Mouse (Mus musculus): Measurements from ENCODE around the gene Synj2.

The Synj2 gene

GRCm38 (mm10) chr17:5975099-5975977 lies 34.3 kb downstream of the Synj2 start:
- no peak for DNase-seq (ENCODE audit: extremely low spot score, low spot score)

- no peak for DNase-seq (ENCODE audit: extremely low spot score, low spot score)
Observed at GRCm38 (mm10) chr17:5976221-5977055, 35.4 kb downstream of the Synj2 start.

- DNase-seq (ENCODE audit: extremely low spot score, low spot score) = no peak
Observed at GRCm38 (mm10) chr17:5977056-5977920, 36.2 kb downstream of the Synj2 start.

- no peak for DNase-seq (ENCODE audit: extremely low spot score, low spot score)
Observed at GRCm38 (mm10) chr17:5977921-5978504, 36.9 kb downstream of the Synj2 start.

- no peak for DNase-seq (ENCODE audit: extremely low spot score, low spot score)
Observed at GRCm38 (mm10) chr17:5978505-5979077, 37.5 kb downstream of the Synj2 start.

GRCm38 (mm10) chr17:5980860-5981259 lies 39.8 kb downstream of the Synj2 start:
- DNase-seq (ENCODE audit: extremely low spot score, low spot score) = no peak

- DNase-seq (ENCODE audit: extremely low spot score, low spot score) = no peak
Observed at GRCm38 (mm10) chr17:5983150-5983549, 42.1 kb downstream of the Synj2 start.

- no peak for DNase-seq (ENCODE audit: extremely low spot score, low spot score)
Observed at GRCm38 (mm10) chr17:5983901-5984300, 42.8 kb downstream of the Synj2 start.

GRCm38 (mm10) chr17:5984700-5985231 lies 43.7 kb downstream of the Synj2 start:
- no peak for DNase-seq (ENCODE audit: extremely low spot score, low spot score)

- DNase-seq (ENCODE audit: extremely low spot score, low spot score) = no peak
Observed at GRCm38 (mm10) chr17:5985271-5985670, 44.2 kb downstream of the Synj2 start.

- DNase-seq (ENCODE audit: extremely low spot score, low spot score) = no peak
Observed at GRCm38 (mm10) chr17:5987271-5988056, 46.4 kb downstream of the Synj2 start.

GRCm38 (mm10) chr17:5988102-5988501 lies 47.0 kb downstream of the Synj2 start:
- DNase-seq (ENCODE audit: extremely low spot score, low spot score) = no peak

- no peak for DNase-seq (ENCODE audit: extremely low spot score, low spot score)
Observed at GRCm38 (mm10) chr17:5992866-5993580, 51.9 kb downstream of the Synj2 start.

GRCm38 (mm10) chr17:5993581-5994260 lies 52.6 kb downstream of the Synj2 start:
- no peak for DNase-seq (ENCODE audit: extremely low spot score, low spot score)

GRCm38 (mm10) chr17:5994606-5995005 lies 53.5 kb downstream of the Synj2 start:
- DNase-seq (ENCODE audit: extremely low spot score, low spot score) = no peak

- DNase-seq (ENCODE audit: extremely low spot score, low spot score) = no peak
Observed at GRCm38 (mm10) chr17:5996589-5996988, 55.5 kb downstream of the Synj2 start.

GRCm38 (mm10) chr17:5997380-5998234 lies 56.5 kb downstream of the Synj2 start:
- no peak for DNase-seq (ENCODE audit: extremely low spot score, low spot score)

- DNase-seq (ENCODE audit: extremely low spot score, low spot score) = no peak
Observed at GRCm38 (mm10) chr17:5998235-5998500, 57.1 kb downstream of the Synj2 start.

All from neural tube, embryonic 10.5 days (tissue).